Mouse (Mus musculus) ES-E14 (cell line): ENCODE results near the gene Tgfbr3. TPM values are rescaled to one million over a fixed set of nuclear protein-coding genes. Genes with fewer than 3 reads are reported as not detected.

Experiments used
- DNase-seq: peaks from one replicate; pipeline ENCODE4 v3.0.0-alpha.2; 2013; ENCODE audit warnings: low read depth, low spot score
- H3K27ac ChIP-seq: 2 replicates; pipeline ENCODE4 v1.5.1; 2012; ENCODE audit warnings: low read depth, mild to moderate bottlenecking, low read length, moderate library complexity, mixed read lengths; ENCODE audit not compliant: poor library complexity, insufficient read depth, severe bottlenecking
- H3K36me3 ChIP-seq: 2 replicates; pipeline ENCODE4 v1.6.1; 2012; ENCODE audit warnings: mild to moderate bottlenecking, low read length, moderate library complexity, mixed read lengths; ENCODE audit not compliant: control insufficient read depth, poor library complexity, insufficient read depth, severe bottlenecking
- H3K4me1 ChIP-seq, 2 experiments: fragments of 150-350 bp in 1 of 2; sonication (generic) in 1 of 2; 2 replicates each; pipeline ENCODE4 v1.6.1; 2012; ENCODE audit warnings: low read length in 2 of 2, mild to moderate bottlenecking in 1 of 2, mixed read lengths in 1 of 2; ENCODE audit not compliant: control insufficient read depth in 2 of 2, insufficient read depth in 2 of 2, poor library complexity in 1 of 2
- H3K4me3 ChIP-seq, 2 experiments: fragments of 150-350 bp in 1 of 2; sonication (generic) in 1 of 2; 2 replicates each; pipeline ENCODE4 v1.5.1; 2012; ENCODE audit warnings: low read length in 2 of 2, low read depth in 1 of 2, mild to moderate bottlenecking in 1 of 2, mixed read lengths in 1 of 2; ENCODE audit not compliant: insufficient read depth in 1 of 2, poor library complexity in 1 of 2, severe bottlenecking in 1 of 2
- H3K9ac ChIP-seq: 2 replicates; pipeline ENCODE4 v1.6.1; 2012; ENCODE audit warnings: low read depth, mild to moderate bottlenecking, low read length, mixed read lengths; ENCODE audit not compliant: poor library complexity, insufficient read depth, severe bottlenecking
- H3K9me3 ChIP-seq: fragments of 150-350 bp; sonication (generic); 2 replicates; pipeline ENCODE4 v1.6.1; 2012; ENCODE audit warnings: low read depth, mild to moderate bottlenecking, low read length; ENCODE audit not compliant: control insufficient read depth, insufficient read depth
- CHD2 ChIP-seq: IDR thresholded peaks from 2 replicates; pipeline ENCODE4 v1.6.1; 2014; ENCODE audit warnings: mild to moderate bottlenecking, low read depth, low read length, inconsistent platforms
- HCFC1 ChIP-seq: IDR thresholded peaks from 2 replicates; pipeline ENCODE4 v1.6.1; 2012; ENCODE audit warnings: low read length, inconsistent platforms, borderline replicate concordance; ENCODE audit not compliant: insufficient read depth
- MAFK ChIP-seq: IDR thresholded peaks from 2 replicates; pipeline ENCODE4 v1.6.1; 2014; ENCODE audit warnings: mild to moderate bottlenecking, low read depth, low read length, inconsistent platforms; ENCODE audit not compliant: insufficient read depth
- ZC3H11A ChIP-seq: IDR thresholded peaks from 2 replicates; pipeline ENCODE4 v1.6.1; 2012; ENCODE audit warnings: low read depth, mild to moderate bottlenecking, inconsistent platforms, low read length, borderline replicate concordance
- ZNF384 ChIP-seq: IDR thresholded peaks from 2 replicates; pipeline ENCODE4 v1.6.1; 2012; ENCODE audit warnings: low read depth, low read length, inconsistent platforms
- in situ Hi-C, 2 experiments: fragments of 600-800 bp; cut with MboI; formaldehyde crosslinking; loops; one replicate each; pipeline ENCODE4 v1.15.1; 2025; ENCODE audit warnings: low sequenced_read_pairs in 2 of 2, inconsistent platforms in 1 of 2; ENCODE audit not compliant: unreplicated experiment in 2 of 2
- total RNA-seq: library from RNA; depleted of rRNA; stranded (reverse); fragments of 300-350 nt; gene quantifications from 2 replicates; pipeline ENCODE4 v1.2.3, GENCODE M21; 2012

The Tgfbr3 gene
- total RNA-seq, 1 experiment, result 3.1 TPM

- Histone ChIP-seq H3K9ac (no peak overlapping the region), H3K4me1 (no peaks in the 10 kb centered on the region; a peak in 1 of 4 replicates), H3K9me3 (no peaks in the 10 kb centered on the region), H3K36me3 (no peaks in the 10 kb centered on the region), H3K27ac (no peak overlapping the region), H3K4me3 (no peak overlapping the region)
- TF ChIP-seq CHD2 (no peak), ZC3H11A (no peak), ZNF384 (no peak)
- in situ Hi-C loops, result no loop called here
- no peak for DNase-seq
Observed at GRCm38 (mm10) chr5:107133336-107133735, 156.1 kb downstream of the Tgfbr3 start.

GRCm38 (mm10) chr5:107132231-107132630 lies 157.2 kb downstream of the Tgfbr3 start:
- H3K4me3 ChIP-seq, result no peak overlapping the region
- H3K4me1 ChIP-seq, result peaks cover 0 to 4% of the 10 kb centered on the region in 2 experiments; a peak in 2 of 4 replicates
- TF ChIP-seq CHD2, result no peak
- no peak for TF ChIP-seq MAFK
- no peak for TF ChIP-seq ZNF384
- no peak for TF ChIP-seq ZC3H11A
- TF ChIP-seq HCFC1, result no peak
- H3K9ac ChIP-seq, result no peak overlapping the region
- in situ Hi-C loops, result no loop called here
- no peak overlapping the region for H3K27ac ChIP-seq
- DNase-seq, result no peak
- H3K9me3 ChIP-seq, result no peaks in the 10 kb centered on the region
- no peaks in the 10 kb centered on the region for H3K36me3 ChIP-seq

GRCm38 (mm10) chr5:107129304-107129703 lies 160.1 kb downstream of the Tgfbr3 start:
- Histone ChIP-seq H3K27ac (no peak overlapping the region), H3K9me3 (no peaks in the 10 kb centered on the region), H3K4me3 (no peak overlapping the region), H3K36me3 (no peaks in the 10 kb centered on the region), H3K4me1 (peaks cover 0 to 4% of the 10 kb centered on the region in 2 experiments; a peak in 2 of 4 replicates), H3K9ac (no peak overlapping the region)
- TF ChIP-seq ZNF384, result no peak
- no peak for TF ChIP-seq HCFC1
- no peak for TF ChIP-seq CHD2
- no peak for TF ChIP-seq ZC3H11A
- no peak for TF ChIP-seq MAFK
- DNase-seq, result no peak
- in situ Hi-C loops, result no loop called here

- no peak overlapping the region for H3K4me3 ChIP-seq
- DNase-seq, result no peak
- H3K36me3 ChIP-seq, result no peaks in the 10 kb centered on the region
- no peak overlapping the region for H3K9ac ChIP-seq
- H3K27ac ChIP-seq, result no peak overlapping the region
- no peaks in the 10 kb centered on the region for H3K9me3 ChIP-seq
- in situ Hi-C loops, result no loop called here
- no peak for TF ChIP-seq ZNF384
- no peak for TF ChIP-seq MAFK
- TF ChIP-seq ZC3H11A, result no peak
- TF ChIP-seq HCFC1, result no peak
- no peak for TF ChIP-seq CHD2
- H3K4me1 ChIP-seq, result peaks cover 0 to 4% of the 10 kb centered on the region in 2 experiments; a peak in 2 of 4 replicates
Observed at GRCm38 (mm10) chr5:107126561-107126960, 162.9 kb downstream of the Tgfbr3 start.

- no peaks in the 10 kb centered on the region for H3K36me3 ChIP-seq
- no peak for TF ChIP-seq CHD2
- TF ChIP-seq MAFK, result no peak
- no peak for TF ChIP-seq ZNF384
- no peak for TF ChIP-seq ZC3H11A
- TF ChIP-seq HCFC1, result no peak
- in situ Hi-C loops, result no loop called here
- H3K9me3 ChIP-seq, result no peaks in the 10 kb centered on the region
- no peak overlapping the region for H3K9ac ChIP-seq
- no peak overlapping the region for H3K27ac ChIP-seq
- peaks cover 0 to 4% of the 10 kb centered on the region in 2 experiments; a peak in 2 of 4 replicates for H3K4me1 ChIP-seq
- no peak overlapping the region for H3K4me3 ChIP-seq
- DNase-seq, result no peak
Observed at GRCm38 (mm10) chr5:107125131-107125530, 164.3 kb downstream of the Tgfbr3 start.
